Mouse (Mus musculus) heart, postnatal 0 days (tissue): ENCODE results near the gene Olfr113.

ENCODE experiments used
- CTCF ChIP-seq: IDR thresholded peaks from 2 replicates; pipeline ENCODE4 v1.5.1; 2016; ENCODE audit warnings: antibody characterized with exemption, control low read depth, low read depth
- EP300 ChIP-seq: IDR thresholded peaks from 2 replicates; pipeline ENCODE4 v1.6.1; 2016; ENCODE audit warnings: antibody characterized with exemption, low read depth

DNA sequence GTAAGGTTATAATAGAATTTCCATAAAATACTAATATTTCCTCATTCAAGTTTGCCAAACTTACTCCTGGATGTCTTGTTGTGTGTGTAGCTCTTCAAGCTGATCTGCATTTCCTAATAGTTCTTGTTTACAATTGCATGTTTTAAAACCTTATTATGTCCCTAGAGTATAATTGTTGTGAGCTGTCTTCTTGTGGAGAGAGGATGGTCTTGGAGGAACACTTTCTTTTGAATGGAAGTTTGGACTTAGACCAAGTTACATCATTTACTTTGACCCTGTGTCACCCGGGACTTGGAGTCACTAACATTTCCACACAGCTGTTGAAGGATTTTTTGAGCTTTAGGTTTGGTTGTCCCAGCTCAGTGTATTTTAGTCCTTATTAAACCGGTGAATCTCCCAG is 49.5 kb upstream of the Olfr113 start, which contains the start of the genes Olfr115 and Olfr116:
- no peak for TF ChIP-seq CTCF
- no peak for TF ChIP-seq EP300
